Mouse (Mus musculus): ENCODE data around the gene Dhodh.

DNA sequence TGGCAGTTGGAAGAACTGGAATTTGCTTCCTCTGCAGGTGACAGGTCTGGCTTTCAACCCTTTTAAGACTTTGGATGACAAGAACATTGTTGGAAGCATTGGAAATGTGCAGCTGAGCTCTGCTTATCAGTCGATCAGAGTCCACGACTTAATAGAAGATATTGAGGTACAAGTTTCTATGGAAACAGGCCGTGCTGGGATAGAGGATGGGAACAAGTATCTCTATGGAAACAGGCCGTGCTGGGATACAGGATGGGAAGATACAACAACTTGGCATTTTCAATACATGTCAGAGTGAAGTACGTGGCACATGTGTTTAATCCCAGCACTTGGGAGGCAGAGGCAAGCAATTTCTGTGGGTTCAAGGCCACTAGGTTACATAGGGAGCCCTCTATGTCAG is 24.0 kb upstream of the Dhodh start:
- no peak for TF ChIP-seq ZNF384 (IDR thresholded peaks at IDR 0.05; ENCODE audit: low read depth, low read length)
- no peak for TF ChIP-seq MAFK (IDR thresholded peaks at IDR 0.05; ENCODE audit: insufficient read depth, low read depth, low read length)
- TF ChIP-seq CHD2 (IDR thresholded peaks at IDR 0.05; ENCODE audit: low read depth, low read length): no peak
